Mouse (Mus musculus): ENCODE results near the gene Cd163l1.

GRCm38 (mm10) chr7:140192445-140192844 is 25.6 kb upstream of the Cd163l1 start:
- TF ChIP-seq CTCF (conservative IDR thresholded peaks at IDR 0.05; ENCODE audit: insufficient read depth, insufficient read length, low read depth, low read length) (no peak), POLR2A (IDR thresholded peaks at IDR 0.05; ENCODE audit: low read depth, low read length) (no peak)
